Mouse (Mus musculus): ENCODE data around the gene Tmem101. TPM values are rescaled to one million over a fixed set of nuclear protein-coding genes. Genes with fewer than 3 reads are reported as not detected.

Gene Tmem101
- polyA plus RNA-seq, 1 experiment = 14.9 TPM

DNA sequence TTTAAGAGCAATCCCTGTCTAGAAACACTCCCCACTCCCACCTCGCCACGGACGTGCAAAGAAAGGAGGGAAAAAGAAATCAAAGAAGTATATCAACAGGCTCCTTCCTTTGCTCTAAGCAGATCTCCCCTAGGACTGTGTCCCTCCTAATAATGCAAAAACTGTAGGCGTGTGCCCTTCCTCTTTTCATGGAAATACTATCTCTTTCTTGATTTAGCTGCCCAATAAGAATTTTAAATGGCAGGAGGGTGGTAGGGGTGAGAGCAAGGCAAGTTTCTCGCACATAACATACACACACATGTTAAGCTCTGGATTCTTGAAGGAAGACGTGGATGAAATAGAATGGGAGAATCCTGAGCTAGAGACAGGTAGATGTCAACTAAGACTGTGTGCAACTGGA lies 32.8 kb upstream of the Tmem101 start:
- peaks cover 3% of the 10 kb centered on the region; the same call in 1 of the 2 replicates for H3K4me1 ChIP-seq (ENCODE audit: control insufficient read depth, insufficient read depth, low read length)
- TF ChIP-seq CTCF (IDR thresholded peaks at IDR 0.05; ENCODE audit: borderline replicate concordance, insufficient read depth, low read length) (no peak), POLR2A (IDR thresholded peaks at IDR 0.05; ENCODE audit: low read depth, low read length) (no peak)
- peak overlapping the region; percentile 11 for H3K4me3 ChIP-seq (ENCODE audit: insufficient read depth, low read length)
- 0 out of 2 replicates have a peak overlapping the region, but pooled peaks have one; percentile 30 for H3K27ac ChIP-seq (ENCODE audit: insufficient read depth, low read length)

DNA sequence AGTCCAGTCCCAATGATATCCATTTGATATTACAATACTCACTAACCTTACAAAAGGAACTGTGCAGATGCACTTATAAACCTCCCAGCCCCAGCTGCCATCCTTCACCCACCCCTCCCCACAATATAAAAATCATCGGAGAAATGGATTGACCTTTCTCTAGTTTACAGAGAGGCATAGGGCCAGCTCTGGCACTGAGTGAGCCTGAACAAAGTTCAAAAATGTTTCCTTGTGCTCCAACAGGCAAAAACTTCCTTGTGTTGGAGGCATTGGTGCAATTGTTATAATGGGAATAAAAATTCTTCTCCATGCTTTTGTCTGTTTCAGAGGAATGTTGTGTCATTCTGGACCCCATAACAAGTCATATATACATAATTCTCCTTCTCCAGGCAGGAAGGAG lies 30.0 kb upstream of the Tmem101 start:
- TF ChIP-seq POLR2A (IDR thresholded peaks at IDR 0.05; ENCODE audit: low read depth, low read length) = no peak
- no peak for TF ChIP-seq CTCF (IDR thresholded peaks at IDR 0.05; ENCODE audit: borderline replicate concordance, insufficient read depth, low read length)
- peaks cover 3% of the 10 kb centered on the region; the same call in 1 of the 2 replicates for H3K4me1 ChIP-seq (ENCODE audit: control insufficient read depth, insufficient read depth, low read length)
- H3K4me3 ChIP-seq (ENCODE audit: insufficient read depth, low read length) = no peak overlapping the region

DNA sequence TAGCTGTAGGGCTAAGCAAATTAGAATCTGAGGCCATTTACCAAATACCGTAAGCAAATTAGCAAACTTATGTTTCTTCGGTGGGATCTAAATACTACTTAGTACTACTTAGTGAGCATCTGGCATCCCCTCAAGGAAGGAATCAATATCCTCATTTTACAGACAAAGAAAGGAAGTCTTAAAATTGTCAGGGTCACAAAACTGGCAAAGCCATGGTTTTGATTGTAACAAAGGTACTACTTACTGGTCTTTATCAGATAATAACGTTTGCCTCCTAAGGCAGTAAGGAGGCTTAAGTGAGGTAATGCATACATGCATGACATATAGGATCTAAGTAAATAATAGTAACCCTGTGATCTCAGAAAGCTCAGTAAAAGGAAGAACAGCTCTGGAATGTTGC lies 29.5 kb upstream of the Tmem101 start:
- Histone ChIP-seq H3K27ac (ENCODE audit: insufficient read depth, low read length) (no peak overlapping the region), H3K4me3 (ENCODE audit: insufficient read depth, low read length) (no peak overlapping the region), H3K4me1 (ENCODE audit: control insufficient read depth, insufficient read depth, low read length) (peaks cover 3% of the 10 kb centered on the region; the same call in 1 of the 2 replicates)
- TF ChIP-seq CTCF (IDR thresholded peaks at IDR 0.05; ENCODE audit: borderline replicate concordance, insufficient read depth, low read length) = no peak
- no peak for TF ChIP-seq POLR2A (IDR thresholded peaks at IDR 0.05; ENCODE audit: low read depth, low read length)

More for the DNA sequence above, 30.0 kb upstream of the Tmem101 start:
- H3K27ac ChIP-seq (ENCODE audit: insufficient read depth, low read length) = no peak overlapping the region

DNA sequence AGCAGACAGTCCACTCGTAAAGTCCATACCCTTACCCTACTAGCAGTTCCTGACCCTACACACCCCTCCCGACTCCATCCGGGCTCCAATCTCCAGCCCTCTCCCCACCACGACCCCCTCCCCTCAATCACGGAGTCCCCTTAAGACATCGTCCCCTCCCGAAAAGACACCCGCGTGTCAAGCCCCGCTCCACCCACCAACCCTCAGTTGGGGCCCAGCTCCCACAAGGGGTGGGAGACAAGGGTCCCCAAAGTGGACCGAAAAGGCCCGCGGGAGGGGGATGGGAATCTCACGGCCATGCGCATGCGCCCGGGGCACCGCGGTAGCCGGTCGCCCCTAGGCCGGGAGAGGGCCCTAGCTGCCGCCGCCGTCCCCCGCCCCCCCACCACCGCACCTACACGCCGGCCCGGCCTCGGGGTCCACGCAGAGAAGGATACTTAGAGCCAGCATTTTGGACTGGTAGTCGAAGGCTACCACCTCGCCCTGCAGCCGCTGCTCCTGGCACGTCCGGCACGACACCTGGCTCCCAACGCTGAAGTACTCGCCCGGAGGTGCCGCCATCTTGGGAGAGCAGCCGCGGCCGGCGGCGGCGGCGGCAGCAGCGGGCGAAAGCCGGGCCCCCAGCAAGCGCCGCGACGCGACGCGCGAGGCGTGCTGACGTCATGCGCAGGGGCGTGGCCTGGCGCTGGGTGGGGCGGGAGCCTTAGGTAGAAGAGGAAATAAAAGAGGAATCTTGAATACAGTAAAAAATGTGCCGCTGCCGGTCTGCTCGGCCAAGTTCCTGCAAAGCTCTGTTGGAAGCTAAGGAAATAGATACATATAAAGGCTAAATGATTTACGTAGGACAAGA lies 28.7 kb upstream of the Tmem101 start, which contains the start of gene Lsm12:
TSS of gene Lsm12 (minus strand) at position 651 of the 850 bp plus-strand sequence.
- Histone ChIP-seq H3K4me3 (ENCODE audit: insufficient read depth, low read length) (peak within 1 kb of the TSS; percentile 96), H3K27ac (ENCODE audit: insufficient read depth, low read length) (peak within 1 kb of the TSS; percentile 69), H3K4me1 (ENCODE audit: control insufficient read depth, insufficient read depth, low read length) (0 out of 2 replicates have a peak, but pooled peaks cover 3% of the 10 kb centered on the region)
- TF ChIP-seq CTCF (IDR thresholded peaks at IDR 0.05; ENCODE audit: borderline replicate concordance, insufficient read depth, low read length) = no peak
- TF ChIP-seq POLR2A (IDR thresholded peaks at IDR 0.05; ENCODE audit: low read depth, low read length) = peak; percentile 73

DNA sequence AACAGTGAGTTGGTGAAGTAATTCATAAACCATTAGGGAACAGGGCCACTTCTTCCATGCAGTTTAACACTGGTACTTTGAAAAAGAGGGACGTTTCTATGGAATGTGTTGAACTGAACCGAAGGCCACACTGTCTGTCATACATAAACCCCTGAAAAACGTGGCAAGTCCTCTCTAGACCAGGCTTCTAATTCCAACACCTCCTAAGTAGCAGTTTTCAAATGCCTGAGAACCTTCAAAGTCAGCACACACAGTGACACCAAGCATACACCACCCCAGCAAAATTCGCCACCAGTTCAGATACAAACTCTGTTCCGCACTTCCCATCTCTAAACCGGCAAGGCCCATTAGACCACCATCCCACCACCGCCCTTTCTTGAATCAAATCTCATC lies 28.0 kb upstream of the Tmem101 start:
- 0 out of 2 replicates have a peak, but pooled peaks cover 2% of the 10 kb centered on the region for H3K4me1 ChIP-seq (ENCODE audit: control insufficient read depth, insufficient read depth, low read length)
- peak overlapping the region; percentile 69; the same call in 1 of the 2 replicates for H3K27ac ChIP-seq (ENCODE audit: insufficient read depth, low read length)
- no peak for TF ChIP-seq CTCF (IDR thresholded peaks at IDR 0.05; ENCODE audit: borderline replicate concordance, insufficient read depth, low read length)
- no peak for TF ChIP-seq POLR2A (IDR thresholded peaks at IDR 0.05; ENCODE audit: low read depth, low read length)
- H3K4me3 ChIP-seq (ENCODE audit: insufficient read depth, low read length) = peak overlapping the region; percentile 96

DNA sequence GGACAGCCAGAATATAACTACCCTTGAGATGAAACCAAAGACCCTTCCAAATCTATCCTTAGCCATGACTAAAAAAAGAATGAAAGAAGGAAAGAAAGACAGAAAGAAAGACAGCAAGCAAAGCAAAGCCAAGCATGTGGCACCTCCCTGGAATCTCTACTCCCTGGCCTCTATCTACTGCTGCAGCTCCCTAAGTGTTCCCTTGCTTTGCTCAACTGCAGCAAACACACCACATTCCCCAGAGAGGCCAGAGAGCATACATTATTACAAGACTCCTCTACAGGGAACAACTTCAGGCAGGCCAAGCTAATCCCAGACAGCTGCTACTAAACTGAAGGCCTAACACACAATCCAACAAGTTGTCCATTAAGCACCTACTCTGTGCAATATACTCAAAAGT lies 23.6 kb upstream of the Tmem101 start:
- TF ChIP-seq POLR2A (IDR thresholded peaks at IDR 0.05; ENCODE audit: low read depth, low read length) (no peak), CTCF (IDR thresholded peaks at IDR 0.05; ENCODE audit: borderline replicate concordance, insufficient read depth, low read length) (no peak)
- Histone ChIP-seq H3K4me1 (ENCODE audit: control insufficient read depth, insufficient read depth, low read length) (no peaks in the 10 kb centered on the region), H3K4me3 (ENCODE audit: insufficient read depth, low read length) (no peak overlapping the region), H3K27ac (ENCODE audit: insufficient read depth, low read length) (no peak overlapping the region)

DNA sequence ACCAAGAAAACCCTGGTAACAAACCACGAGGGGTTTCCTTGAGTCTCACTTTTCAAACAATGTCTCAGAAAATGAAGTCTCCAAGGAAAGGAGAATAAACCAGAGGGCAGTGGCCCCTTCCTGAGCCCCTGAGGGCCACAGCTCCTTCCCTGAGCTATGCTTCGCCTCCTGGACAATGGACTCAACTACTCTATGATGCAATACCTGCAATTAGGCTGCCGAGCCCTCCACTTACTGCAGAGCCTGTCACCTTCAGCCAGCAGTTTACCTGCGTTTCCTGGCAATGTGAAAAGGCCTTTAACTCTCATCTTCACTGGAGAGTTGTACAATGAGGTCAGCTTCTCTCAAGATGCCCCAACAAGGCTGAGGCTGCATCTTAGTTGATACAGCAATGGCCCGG lies 12.5 kb upstream of the Tmem101 start:
- Histone ChIP-seq H3K4me3 (ENCODE audit: insufficient read depth, low read length) (no peak overlapping the region), H3K4me1 (ENCODE audit: control insufficient read depth, insufficient read depth, low read length) (no peaks in the 10 kb centered on the region), H3K27ac (ENCODE audit: insufficient read depth, low read length) (no peak overlapping the region)
- TF ChIP-seq CTCF (IDR thresholded peaks at IDR 0.05; ENCODE audit: borderline replicate concordance, insufficient read depth, low read length) = no peak
- TF ChIP-seq POLR2A (IDR thresholded peaks at IDR 0.05; ENCODE audit: low read depth, low read length) = no peak

DNA sequence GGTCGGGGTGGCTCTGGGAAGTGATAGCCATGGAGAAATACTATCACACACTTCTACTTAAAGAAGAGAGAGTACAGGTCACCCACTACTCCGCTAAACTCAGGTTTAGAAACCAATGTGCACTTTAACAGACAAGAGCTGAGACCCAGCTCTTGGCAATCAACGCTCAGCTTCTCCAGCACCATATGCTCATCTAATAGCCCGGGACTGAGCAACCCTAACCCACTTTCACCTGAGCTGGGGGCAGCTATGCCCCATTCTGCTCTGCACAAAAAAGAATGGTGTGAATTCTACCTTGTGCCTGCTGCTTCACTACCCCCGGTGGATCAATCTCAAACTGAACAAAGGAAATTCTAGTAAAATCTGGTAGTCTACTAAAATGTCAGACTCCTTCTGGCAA lies 11.3 kb upstream of the Tmem101 start:
- Histone ChIP-seq H3K4me3 (ENCODE audit: insufficient read depth, low read length) (no peak overlapping the region), H3K27ac (ENCODE audit: insufficient read depth, low read length) (no peak overlapping the region), H3K4me1 (ENCODE audit: control insufficient read depth, insufficient read depth, low read length) (no peaks in the 10 kb centered on the region)
- no peak for TF ChIP-seq POLR2A (IDR thresholded peaks at IDR 0.05; ENCODE audit: low read depth, low read length)
- no peak for TF ChIP-seq CTCF (IDR thresholded peaks at IDR 0.05; ENCODE audit: borderline replicate concordance, insufficient read depth, low read length)

DNA sequence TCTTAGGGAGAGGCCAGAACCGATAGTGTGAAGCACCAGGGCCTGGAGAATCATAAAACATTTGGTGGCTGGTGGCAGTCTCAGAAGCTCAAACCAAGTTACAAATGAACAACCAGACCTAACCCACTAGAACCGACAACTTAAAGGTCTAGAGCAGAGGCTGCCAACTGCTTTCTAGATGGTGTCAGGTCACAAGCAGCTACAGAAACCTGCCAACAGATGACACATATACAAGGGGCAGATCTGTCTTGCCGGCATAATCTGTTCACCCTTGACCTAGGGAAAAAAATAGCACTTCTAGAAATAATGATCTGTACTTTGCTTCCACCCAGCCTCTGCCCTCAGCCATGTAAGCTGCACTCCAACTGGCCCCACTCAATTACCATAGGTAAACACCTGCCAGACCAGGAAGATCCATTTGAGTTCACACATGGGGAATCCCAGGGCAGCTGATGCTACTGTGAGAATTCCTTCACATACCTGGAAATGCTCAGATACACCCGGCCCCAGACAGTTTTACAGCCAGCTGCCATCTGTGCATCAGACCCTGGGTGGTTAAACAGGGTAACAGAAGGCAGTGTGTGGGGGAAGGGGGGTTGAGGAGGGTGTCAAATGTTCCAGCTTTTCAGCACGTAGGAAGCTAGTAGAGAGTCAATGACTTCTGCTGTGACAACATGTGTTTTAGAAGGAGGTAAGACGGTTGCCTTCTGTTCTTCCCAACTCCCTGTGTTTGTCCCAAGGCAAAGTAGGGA lies 9.9 kb upstream of the Tmem101 start:
- H3K4me1 ChIP-seq (ENCODE audit: control insufficient read depth, insufficient read depth, low read length) = no peaks in the 10 kb centered on the region
- H3K4me3 ChIP-seq (ENCODE audit: insufficient read depth, low read length) = no peak overlapping the region
- no peak overlapping the region for H3K27ac ChIP-seq (ENCODE audit: insufficient read depth, low read length)
- TF ChIP-seq CTCF (IDR thresholded peaks at IDR 0.05; ENCODE audit: borderline replicate concordance, insufficient read depth, low read length) = no peak
- no peak for TF ChIP-seq POLR2A (IDR thresholded peaks at IDR 0.05; ENCODE audit: low read depth, low read length)
